Mouse (Mus musculus): ENCODE results near the gene Numa1. TPM values are rescaled to one million over a fixed set of nuclear protein-coding genes. Genes with fewer than 3 reads are reported as not detected.

The Numa1 gene
- 14.1 and 17.2 TPM in 2 replicates for polyA plus RNA-seq (2015; fragmentation: Nextera tagmentation; extraction: Ambion mirVana)

DNA sequence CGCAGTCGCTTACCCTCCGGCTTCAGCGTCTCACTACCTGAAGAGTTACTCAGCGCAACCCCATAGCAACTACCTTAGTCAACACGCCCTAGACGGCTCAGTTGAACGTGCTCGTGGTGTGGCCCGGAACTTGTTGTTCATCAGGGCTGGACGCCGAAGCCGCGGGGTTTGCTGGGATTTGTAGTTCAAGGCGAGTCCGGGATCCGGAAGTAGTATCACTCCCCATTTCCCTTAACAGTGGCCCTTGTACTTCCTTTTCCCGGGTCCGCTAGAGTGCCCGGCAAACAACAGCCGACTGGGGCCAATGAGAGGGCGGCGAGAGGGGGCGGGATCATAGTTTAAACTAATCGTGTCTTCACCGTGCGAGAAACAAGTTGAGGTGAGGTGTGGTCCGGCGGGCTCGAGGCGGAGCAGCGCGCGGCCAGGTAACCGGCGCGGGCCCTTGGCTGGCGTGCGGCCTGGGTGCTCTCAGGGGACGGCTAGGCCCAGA, at the start of gene Numa1, which contains the start of gene Lrrc51:
Gene Numa1, plus strand, starts transcription at position 361 of the 490 bp plus-strand sequence.
Gene Lrrc51, minus strand, starts transcription at position 145 of the 490 bp plus-strand sequence.
- ATAC-seq = peak; percentile 97
- Histone ChIP-seq H3K4me3 (ENCODE audit: low read depth, low read length) (peak within 1 kb of the TSS; percentile 77), H3K9me3 (ENCODE audit: low read length) (no peaks in the 10 kb centered on the region), H3K4me2 (ENCODE audit: low read depth, low read length) (peak within 1 kb of the TSS; percentile 96), H3K9ac (replicated peaks) (peak within 1 kb of the TSS; percentile 85), H3K36me3 (replicated peaks; ENCODE audit: insufficient read depth, low read length) (no peaks in the 10 kb centered on the region; the same call in 1 of the 2 replicates), H3K27ac (ENCODE audit: low read depth) (peak within 1 kb of the TSS; percentile 93), H3K4me1 (ENCODE audit: insufficient read depth) (peaks cover 21% of the 10 kb centered on the region), H3K27me3 (ENCODE audit: insufficient read depth, low read length) (no peaks in the 10 kb centered on the region)
- peak; percentile 97 for DNase-seq
- TF ChIP-seq CTCF (IDR thresholded peaks at IDR 0.05; ENCODE audit: low read depth) (no peak), EP300 (IDR thresholded peaks at IDR 0.05; ENCODE audit: low read depth) (peak; percentile 75)
- under 1% methylated on average over 40 of the region's 40 CpGs for WGBS (ENCODE audit: insufficient replicate concordance)

DNA sequence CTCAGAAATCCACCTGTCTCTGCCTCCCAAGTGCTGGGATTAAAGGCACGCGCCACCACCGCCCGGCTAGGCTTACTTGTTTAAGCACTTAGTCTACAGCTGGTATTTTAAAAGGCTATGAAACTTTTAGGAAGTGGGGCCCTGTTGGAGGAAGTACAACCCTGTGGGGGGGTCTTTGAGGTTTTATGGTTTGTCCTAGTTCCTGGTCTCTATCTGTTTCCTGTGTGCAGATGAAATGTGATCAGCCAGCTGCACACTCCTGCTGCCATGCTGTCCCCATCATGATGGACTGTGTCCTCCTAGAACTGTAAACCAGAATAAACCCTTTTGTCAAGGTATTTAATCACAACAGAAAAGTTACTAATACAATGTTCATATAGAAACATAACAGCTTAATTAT, 49.8 kb upstream of the Numa1 start:
- DNase-seq (no peak), ATAC-seq (no peak)
- no peak overlapping the region for H3K4me2 ChIP-seq (ENCODE audit: low read depth, low read length)
- no peak overlapping the region for H3K4me3 ChIP-seq (ENCODE audit: low read depth, low read length)
- H3K9me3 ChIP-seq (ENCODE audit: low read length) = no peaks in the 10 kb centered on the region
- H3K27ac ChIP-seq (ENCODE audit: low read depth) = no peak overlapping the region
- no peaks in the 10 kb centered on the region for H3K4me1 ChIP-seq (ENCODE audit: insufficient read depth)
- H3K9ac ChIP-seq (replicated peaks) = no peak overlapping the region
- TF ChIP-seq EP300 (IDR thresholded peaks at IDR 0.05; ENCODE audit: low read depth) (no peak), CTCF (IDR thresholded peaks at IDR 0.05; ENCODE audit: low read depth) (no peak)
- no peaks in the 10 kb centered on the region for H3K36me3 ChIP-seq (replicated peaks; ENCODE audit: insufficient read depth, low read length)
- 88% methylated on average over 4 of the region's 4 CpGs for WGBS (ENCODE audit: insufficient replicate concordance)
- no peaks in the 10 kb centered on the region for H3K27me3 ChIP-seq (ENCODE audit: insufficient read depth, low read length)

DNA sequence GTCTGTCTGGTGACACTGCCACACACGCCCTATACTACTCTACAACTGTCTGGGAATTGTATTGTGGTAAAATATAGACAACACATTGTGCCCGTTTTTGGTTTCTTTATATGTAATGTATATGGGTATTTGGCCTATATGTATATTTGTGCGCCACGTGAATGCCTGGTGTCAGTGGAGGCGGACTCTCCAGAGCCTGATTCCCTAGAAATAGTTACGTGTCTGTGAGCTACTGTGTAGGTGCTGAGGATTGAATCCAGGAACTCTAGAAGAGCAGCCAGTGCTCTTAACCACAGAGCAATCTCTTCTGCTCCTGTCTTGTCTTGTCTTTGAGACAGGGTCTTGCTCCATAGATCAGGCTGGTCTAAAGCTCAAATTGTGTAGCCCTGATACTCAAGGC, 47.6 kb upstream of the Numa1 start:
- H3K27me3 ChIP-seq (ENCODE audit: insufficient read depth, low read length) = no peaks in the 10 kb centered on the region
- H3K9ac ChIP-seq (replicated peaks) = no peak overlapping the region
- TF ChIP-seq CTCF (IDR thresholded peaks at IDR 0.05; ENCODE audit: low read depth) (no peak), EP300 (IDR thresholded peaks at IDR 0.05; ENCODE audit: low read depth) (no peak)
- ATAC-seq (no peak), DNase-seq (no peak)
- H3K4me2 ChIP-seq (ENCODE audit: low read depth, low read length) = no peak overlapping the region
- no peaks in the 10 kb centered on the region for H3K9me3 ChIP-seq (ENCODE audit: low read length)
- no peaks in the 10 kb centered on the region for H3K36me3 ChIP-seq (replicated peaks; ENCODE audit: insufficient read depth, low read length)
- H3K4me3 ChIP-seq (ENCODE audit: low read depth, low read length) = no peak overlapping the region
- no peaks in the 10 kb centered on the region for H3K4me1 ChIP-seq (ENCODE audit: insufficient read depth)
- H3K27ac ChIP-seq (ENCODE audit: low read depth) = no peak overlapping the region
- 84% methylated on average over 6 of the region's 6 CpGs for WGBS (ENCODE audit: insufficient replicate concordance)

DNA sequence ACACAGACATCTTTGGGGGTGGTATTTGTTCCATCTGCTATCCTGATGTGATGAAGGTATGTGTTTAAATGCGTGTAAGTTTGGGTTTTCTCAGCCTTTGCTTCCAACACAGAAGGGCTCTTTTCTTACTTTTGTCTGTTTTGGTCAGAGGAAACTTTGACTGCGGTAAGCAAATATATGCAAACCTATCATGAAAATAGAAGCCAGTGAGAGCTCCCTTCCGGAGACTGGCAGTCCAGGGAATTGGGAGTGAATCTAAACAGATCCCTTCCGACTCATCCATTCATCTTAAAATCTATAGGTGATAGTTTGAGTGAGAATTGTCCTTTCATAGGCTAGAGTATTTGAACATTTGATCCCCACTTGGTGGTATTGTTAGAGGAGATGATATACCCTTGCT, 45.5 kb upstream of the Numa1 start:
- Histone ChIP-seq H3K36me3 (replicated peaks; ENCODE audit: insufficient read depth, low read length) (no peaks in the 10 kb centered on the region), H3K4me2 (ENCODE audit: low read depth, low read length) (no peak overlapping the region), H3K4me3 (ENCODE audit: low read depth, low read length) (no peak overlapping the region), H3K9ac (replicated peaks) (no peak overlapping the region), H3K4me1 (ENCODE audit: insufficient read depth) (no peaks in the 10 kb centered on the region), H3K27ac (ENCODE audit: low read depth) (no peak overlapping the region), H3K9me3 (ENCODE audit: low read length) (no peaks in the 10 kb centered on the region), H3K27me3 (ENCODE audit: insufficient read depth, low read length) (no peaks in the 10 kb centered on the region)
- ATAC-seq (no peak), DNase-seq (no peak)
- TF ChIP-seq CTCF (IDR thresholded peaks at IDR 0.05; ENCODE audit: low read depth) (no peak), EP300 (IDR thresholded peaks at IDR 0.05; ENCODE audit: low read depth) (no peak)
- WGBS (ENCODE audit: insufficient replicate concordance) = 77% methylated on average over 4 of the region's 4 CpGs

DNA sequence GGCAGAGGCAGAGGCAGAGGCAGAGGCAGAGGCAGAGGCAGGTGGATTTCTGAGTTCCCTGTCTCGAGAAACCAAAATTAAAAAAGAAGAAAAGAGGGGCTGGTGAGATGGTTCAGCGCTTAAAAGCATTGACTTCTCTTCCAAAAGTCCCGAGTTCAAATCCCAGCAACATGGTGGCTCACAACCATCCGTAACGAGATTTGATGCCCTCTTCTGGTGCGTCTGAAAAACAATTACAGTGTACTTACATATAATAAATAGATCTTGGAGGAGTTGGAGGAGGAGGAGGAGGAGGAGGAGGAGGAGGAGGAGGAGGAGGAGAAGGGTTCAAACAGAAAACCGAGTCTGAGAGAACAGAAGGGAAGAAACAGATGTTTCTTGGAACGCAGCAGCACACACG, 38.2 kb upstream of the Numa1 start:
- no peaks in the 10 kb centered on the region for H3K27me3 ChIP-seq (ENCODE audit: insufficient read depth, low read length)
- peaks cover 9% of the 10 kb centered on the region for H3K4me1 ChIP-seq (ENCODE audit: insufficient read depth)
- H3K9me3 ChIP-seq (ENCODE audit: low read length) = no peaks in the 10 kb centered on the region
- 31% methylated on average over 9 of the region's 9 CpGs for WGBS (ENCODE audit: insufficient replicate concordance)
- H3K9ac ChIP-seq (replicated peaks) = peak overlapping the region; percentile 69
- no peaks in the 10 kb centered on the region for H3K36me3 ChIP-seq (replicated peaks; ENCODE audit: insufficient read depth, low read length)
- DNase-seq = no peak
- ATAC-seq = no peak
- no peak for TF ChIP-seq CTCF (IDR thresholded peaks at IDR 0.05; ENCODE audit: low read depth)
- no peak for TF ChIP-seq EP300 (IDR thresholded peaks at IDR 0.05; ENCODE audit: low read depth)
- H3K4me3 ChIP-seq (ENCODE audit: low read depth, low read length) = peak overlapping the region; percentile 76
- H3K27ac ChIP-seq (ENCODE audit: low read depth) = peak overlapping the region; percentile 84
- peak overlapping the region; percentile 78 for H3K4me2 ChIP-seq (ENCODE audit: low read depth, low read length)

DNA sequence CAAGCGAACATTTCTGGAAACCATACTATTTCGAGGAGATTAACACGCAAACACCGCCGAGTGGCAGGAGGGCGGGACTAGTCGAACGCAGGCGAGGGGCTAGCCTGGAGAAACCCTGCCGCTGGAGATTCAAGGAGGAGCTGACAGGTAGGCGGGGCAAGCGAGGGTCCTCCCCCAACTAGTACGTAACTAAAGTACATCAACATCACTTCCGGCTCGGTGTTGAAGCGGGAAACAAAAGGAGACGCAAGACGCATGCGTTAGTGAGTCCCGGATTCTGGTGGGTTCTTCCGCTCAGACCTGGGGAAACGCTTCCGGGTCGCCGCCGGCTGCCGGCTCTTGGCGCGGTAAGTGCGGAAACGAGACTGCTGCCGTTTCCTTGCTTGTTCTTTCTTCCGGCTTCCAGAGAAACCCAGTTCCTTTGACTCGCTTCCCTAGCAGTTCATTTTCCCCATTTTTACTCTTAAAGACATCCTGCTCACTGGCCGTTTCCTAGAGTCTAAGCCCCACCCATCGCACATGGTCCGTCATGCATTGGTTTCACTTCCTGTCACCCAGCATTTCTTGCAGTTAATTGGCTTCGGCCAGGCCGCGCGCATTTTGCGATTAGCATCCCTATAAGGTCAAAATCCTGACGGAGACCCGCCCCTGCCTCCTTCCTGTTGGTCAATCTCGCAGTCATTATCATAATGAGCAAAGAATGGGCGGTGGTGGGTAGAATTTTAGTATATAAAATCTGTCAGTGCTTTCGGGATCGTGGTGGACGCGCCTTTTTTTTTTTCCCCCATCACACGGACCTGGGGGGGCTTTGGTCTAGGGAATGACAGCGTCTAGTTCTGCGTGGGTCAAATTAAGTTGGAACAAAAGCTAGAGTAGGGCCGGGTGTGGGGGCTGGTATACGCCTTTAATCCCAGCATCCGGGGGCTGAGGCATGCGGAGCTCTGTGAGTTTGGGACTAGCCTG, 37.5 kb upstream of the Numa1 start:
- ATAC-seq = peak; percentile 98
- peak; percentile 96 for DNase-seq
- peak; percentile 80 for TF ChIP-seq EP300 (IDR thresholded peaks at IDR 0.05; ENCODE audit: low read depth)
- TF ChIP-seq CTCF (IDR thresholded peaks at IDR 0.05; ENCODE audit: low read depth) = no peak

More for the DNA sequence above, 37.5 kb upstream of the Numa1 start:
- Histone ChIP-seq H3K4me1 (ENCODE audit: insufficient read depth) (peaks cover 9% of the 10 kb centered on the region), H3K27ac (ENCODE audit: low read depth) (peak overlapping the region; percentile 84), H3K4me3 (ENCODE audit: low read depth, low read length) (peak overlapping the region; percentile 76), H3K9me3 (ENCODE audit: low read length) (no peaks in the 10 kb centered on the region), H3K4me2 (ENCODE audit: low read depth, low read length) (peak overlapping the region; percentile 78), H3K36me3 (replicated peaks; ENCODE audit: insufficient read depth, low read length) (no peaks in the 10 kb centered on the region), H3K9ac (replicated peaks) (peak overlapping the region; percentile 69), H3K27me3 (ENCODE audit: insufficient read depth, low read length) (no peaks in the 10 kb centered on the region)
- WGBS (ENCODE audit: insufficient replicate concordance) = under 1% methylated on average over 57 of the region's 57 CpGs

Measured in liver, postnatal 0 days (tissue).